Mouse (Mus musculus) retina, postnatal 1 day (tissue): ENCODE measurements around the gene Nup107.

Experiments used
- DNase-seq: peaks from one replicate; pipeline ENCODE4 v3.0.0-alpha.2; 2012

Nup107 gene

GRCm38 (mm10) chr10:117777103-117777470, 15.4 kb downstream of the Nup107 start:
- DNase-seq = no peak

- no peak for DNase-seq
Observed at GRCm38 (mm10) chr10:117776281-117777102, 16.0 kb downstream of the Nup107 start.

GRCm38 (mm10) chr10:117775401-117776144, 16.9 kb downstream of the Nup107 start:
- DNase-seq = no peak

GRCm38 (mm10) chr10:117774817-117775120, 17.7 kb downstream of the Nup107 start:
- no peak for DNase-seq

GRCm38 (mm10) chr10:117774011-117774816, 18.3 kb downstream of the Nup107 start:
- DNase-seq = no peak

GRCm38 (mm10) chr10:117773106-117773720, 19.3 kb downstream of the Nup107 start:
- no peak for DNase-seq

GRCm38 (mm10) chr10:117772364-117773105, 20.0 kb downstream of the Nup107 start:
- no peak for DNase-seq

GRCm38 (mm10) chr10:117771131-117771510, 21.4 kb downstream of the Nup107 start:
- DNase-seq = no peak

GRCm38 (mm10) chr10:117770286-117771130, 22.0 kb downstream of the Nup107 start:
- no peak for DNase-seq

GRCm38 (mm10) chr10:117769541-117770285, 22.8 kb downstream of the Nup107 start:
- DNase-seq = no peak

GRCm38 (mm10) chr10:117768141-117768440, 24.4 kb downstream of the Nup107 start:
- no peak for DNase-seq

- DNase-seq = no peak
Observed at GRCm38 (mm10) chr10:117767286-117768140, 25.0 kb downstream of the Nup107 start.

GRCm38 (mm10) chr10:117766896-117767160, 25.7 kb downstream of the Nup107 start:
- no peak for DNase-seq

GRCm38 (mm10) chr10:117766111-117766895, 26.2 kb downstream of the Nup107 start:
- no peak for DNase-seq

GRCm38 (mm10) chr10:117765116-117765894, 27.2 kb downstream of the Nup107 start:
- no peak for DNase-seq

- no peak for DNase-seq
Observed at GRCm38 (mm10) chr10:117764598-117764997, 27.9 kb downstream of the Nup107 start.

- DNase-seq = no peak
Observed at GRCm38 (mm10) chr10:117763588-117764190, 28.8 kb downstream of the Nup107 start.

GRCm38 (mm10) chr10:117762966-117763365, 29.5 kb downstream of the Nup107 start:
- DNase-seq = no peak
